Mouse (Mus musculus): ENCODE data around the gene Ltb.

Gene Ltb

GRCm38 (mm10) chr17:35165451-35166155, 28.6 kb upstream of the Ltb start:
- DNase-seq: peak; percentile 52

- peak; percentile 81 for DNase-seq
These were observed 27.7 kb upstream of the Ltb start for GRCm38 (mm10) chr17:35166352-35167035.

DNA sequence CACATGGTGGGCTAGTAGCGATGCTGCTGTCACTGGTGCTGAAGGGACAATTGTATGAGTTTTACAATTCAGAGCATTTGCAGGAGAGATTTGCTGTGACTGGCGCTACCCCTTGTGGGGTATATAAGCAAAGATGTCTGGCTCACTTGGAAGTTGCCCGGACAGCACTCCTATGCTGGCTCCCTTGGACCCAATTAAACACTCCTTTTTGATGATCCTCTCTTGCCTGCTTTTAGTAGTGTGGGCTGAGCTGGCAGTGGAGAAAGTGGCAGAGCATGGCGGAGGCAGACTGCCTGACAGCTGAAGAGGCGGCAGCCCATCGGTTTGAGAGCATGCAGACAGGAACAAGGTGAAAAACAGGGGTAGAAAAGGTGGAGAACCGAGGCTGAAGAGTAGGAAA, 26.4 kb upstream of the Ltb start:
- no peak for DNase-seq

DNA sequence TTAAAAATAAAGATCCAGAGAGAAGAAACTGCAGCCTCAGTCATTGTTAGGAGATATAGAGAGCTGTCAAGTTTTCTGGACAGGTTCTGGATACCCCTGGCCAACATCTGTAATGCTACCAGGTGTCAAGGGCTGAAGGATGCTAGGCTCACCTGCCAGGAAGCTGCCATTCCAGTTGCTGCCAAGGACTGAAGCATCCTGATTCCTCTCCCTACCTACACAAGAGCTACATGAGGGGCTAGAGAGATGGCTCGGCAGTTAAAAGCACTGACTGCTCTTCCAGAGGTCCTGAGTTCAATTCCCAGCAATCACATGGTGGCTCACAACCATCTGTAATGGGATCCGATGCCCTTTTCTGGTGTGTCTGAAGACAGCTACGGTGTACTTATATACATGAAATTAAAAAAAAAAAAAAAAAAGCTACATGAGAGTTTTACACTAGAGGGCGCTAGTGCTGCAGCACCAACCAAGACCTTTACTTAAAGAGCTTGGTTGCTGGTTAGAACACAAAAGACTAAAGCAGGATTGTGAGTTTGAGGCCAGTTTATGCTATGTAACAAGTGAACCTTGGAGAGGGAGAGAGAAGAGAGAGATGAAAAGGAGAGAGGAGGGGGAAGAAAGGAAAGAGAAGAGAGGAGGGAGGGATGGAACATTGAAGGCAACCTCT, 25.6 kb upstream of the Ltb start:
- no peak for DNase-seq

DNA sequence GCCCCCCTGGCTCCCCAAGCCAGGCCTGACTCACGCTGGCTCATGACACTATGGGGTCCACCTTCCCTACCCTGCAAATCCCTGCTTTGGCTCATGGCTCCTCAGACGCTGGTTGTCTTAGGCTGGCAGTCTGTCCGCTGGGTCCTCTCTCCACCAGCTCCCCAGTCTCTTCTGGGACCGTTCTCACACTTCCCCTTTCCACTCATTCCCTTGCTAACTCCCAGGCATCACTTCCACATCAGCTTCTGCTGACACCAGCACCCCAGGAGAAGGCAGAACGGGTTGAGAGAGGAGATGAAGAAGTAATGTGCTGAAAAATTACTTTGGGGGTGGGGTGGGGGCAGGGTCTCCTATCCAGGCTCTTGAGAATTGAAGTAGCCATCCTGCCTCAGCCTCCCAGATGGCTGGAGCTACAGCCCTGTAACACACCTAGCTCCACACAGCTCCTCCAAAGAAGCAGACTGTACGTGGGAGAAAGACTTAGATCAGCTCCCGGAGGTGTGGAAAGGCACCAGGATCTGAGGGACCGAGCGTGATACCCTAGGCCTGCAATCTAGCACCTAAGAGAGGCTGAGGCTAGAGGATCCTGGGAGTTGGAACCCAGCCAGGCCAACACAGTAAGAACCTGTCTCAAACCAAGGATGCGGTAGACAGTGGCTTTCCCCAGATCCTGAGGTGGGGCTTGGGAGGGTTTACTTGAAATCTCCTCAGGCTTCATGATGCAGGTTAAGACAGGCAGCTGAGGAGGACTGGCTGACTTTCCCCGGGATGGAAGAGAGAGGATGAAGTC, 21.6 kb upstream of the Ltb start:
- no peak for DNase-seq

DNA sequence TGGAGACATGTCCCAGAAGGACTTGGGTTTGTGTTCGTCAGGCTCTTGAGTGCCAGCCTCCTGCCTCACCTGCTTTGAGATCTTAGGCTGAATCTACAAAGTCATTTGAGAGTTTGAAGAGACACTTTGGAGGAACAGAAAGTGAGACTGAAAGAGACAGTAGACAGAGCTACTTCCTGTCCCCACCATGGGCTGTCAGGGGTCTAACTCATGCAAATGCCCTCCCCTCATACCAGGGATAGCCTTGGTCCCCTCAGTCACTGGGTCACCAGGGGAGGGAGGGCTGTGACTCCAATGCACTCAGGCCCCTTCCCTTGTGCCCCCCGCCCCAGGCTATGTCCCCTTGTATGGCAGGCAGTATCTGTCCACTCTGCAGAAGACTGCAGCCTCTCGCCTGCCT, 20.9 kb upstream of the Ltb start:
- no peak for DNase-seq

GRCm38 (mm10) chr17:35174201-35174977, 19.9 kb upstream of the Ltb start:
- no peak for DNase-seq

DNA sequence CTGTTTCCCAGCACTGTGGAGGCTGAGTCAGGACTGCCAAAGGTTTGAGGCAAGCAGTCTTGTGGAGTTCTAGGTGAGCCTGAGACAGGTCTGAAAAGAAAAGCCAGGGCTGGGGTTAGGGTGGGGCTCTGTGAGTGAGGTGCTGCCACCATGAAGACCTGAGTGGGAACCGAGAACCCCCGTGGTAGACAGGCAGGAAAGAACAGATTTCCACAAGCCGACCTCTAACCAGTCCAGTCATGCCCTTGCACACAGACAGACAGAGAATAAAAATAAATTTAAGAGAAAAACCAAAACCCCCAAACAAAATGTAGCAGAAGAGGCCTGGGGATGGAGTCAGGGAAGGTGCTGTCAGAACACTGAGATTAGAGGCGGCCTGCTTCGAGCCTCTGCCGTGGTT, 18.9 kb upstream of the Ltb start:
- DNase-seq: no peak

- DNase-seq: no peak
These were observed 18.3 kb upstream of the Ltb start, which contains the start of gene Aif1 for GRCm38 (mm10) chr17:35175968-35176367. Aif1 (minus strand) TSS chr17:35176068.

GRCm38 (mm10) chr17:35178528-35178927, 15.7 kb upstream of the Ltb start:
- no peak for DNase-seq

- DNase-seq: no peak
These were observed 14.1 kb upstream of the Ltb start for GRCm38 (mm10) chr17:35180093-35180492.

- DNase-seq: no peak
These were observed 8.3 kb upstream of the Ltb start for GRCm38 (mm10) chr17:35185639-35186611.

- no peak for DNase-seq
These were observed 7.6 kb upstream of the Ltb start for GRCm38 (mm10) chr17:35186681-35187080.

- DNase-seq: no peak
These were observed 6.9 kb upstream of the Ltb start for GRCm38 (mm10) chr17:35187345-35187744.

DNA sequence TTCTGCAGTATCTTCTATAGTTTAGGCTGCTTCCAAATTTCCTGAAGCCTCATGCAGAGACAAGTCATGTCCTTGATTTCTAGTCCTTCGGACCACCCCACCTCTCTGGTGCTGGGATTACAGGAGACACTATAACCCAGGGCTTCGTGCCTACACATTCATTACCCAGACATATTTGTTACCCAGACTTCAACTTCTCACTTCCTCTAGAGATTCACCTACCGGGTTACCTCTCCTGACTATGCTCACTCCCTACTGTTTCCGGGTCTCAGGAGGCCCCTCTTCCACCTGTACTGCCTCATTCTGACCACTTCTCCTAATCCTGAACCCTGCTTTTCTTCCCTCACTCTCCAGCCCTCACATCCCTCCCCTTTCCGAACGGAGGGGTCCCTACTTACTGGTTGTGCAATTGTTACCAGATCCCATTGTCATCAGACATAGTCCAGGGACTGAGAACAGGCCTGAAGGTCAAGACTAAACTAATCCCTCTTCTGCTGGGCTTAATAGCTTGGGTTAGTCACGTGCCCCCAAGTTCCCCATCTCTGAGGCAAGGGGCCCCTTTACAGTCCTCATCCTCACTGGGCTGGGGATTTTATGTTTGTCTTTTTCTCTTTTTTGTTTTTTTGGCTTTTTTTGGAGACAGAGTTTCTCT, 6.2 kb upstream of the Ltb start, which contains the start of gene Lst1:
Gene Lst1 (minus strand): TSS at position 481 of the 652 bp plus-strand sequence.
- DNase-seq: no peak

- DNase-seq: no peak
These were observed 5.1 kb upstream of the Ltb start for GRCm38 (mm10) chr17:35189186-35189585.

DNA sequence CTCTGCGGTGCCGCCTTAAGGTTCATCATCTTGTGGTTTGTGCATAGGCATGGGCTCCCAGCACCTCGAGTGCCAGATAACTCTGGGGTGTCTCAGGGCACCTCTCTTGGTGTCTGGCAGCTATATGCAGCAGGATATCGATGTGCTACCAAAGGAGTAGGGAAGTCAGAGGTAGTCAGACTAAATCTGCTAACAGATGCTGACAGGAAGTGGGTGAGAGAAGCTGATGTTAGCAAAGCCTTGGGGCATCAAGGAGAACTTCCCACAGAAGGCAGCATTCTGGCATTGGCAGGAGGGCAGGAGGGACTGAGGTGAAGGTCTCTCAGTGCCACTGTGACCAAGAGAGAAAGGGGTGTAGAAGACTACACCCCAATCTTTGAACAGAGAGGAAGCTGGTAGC, 4.1 kb upstream of the Ltb start:
- DNase-seq: no peak

DNA sequence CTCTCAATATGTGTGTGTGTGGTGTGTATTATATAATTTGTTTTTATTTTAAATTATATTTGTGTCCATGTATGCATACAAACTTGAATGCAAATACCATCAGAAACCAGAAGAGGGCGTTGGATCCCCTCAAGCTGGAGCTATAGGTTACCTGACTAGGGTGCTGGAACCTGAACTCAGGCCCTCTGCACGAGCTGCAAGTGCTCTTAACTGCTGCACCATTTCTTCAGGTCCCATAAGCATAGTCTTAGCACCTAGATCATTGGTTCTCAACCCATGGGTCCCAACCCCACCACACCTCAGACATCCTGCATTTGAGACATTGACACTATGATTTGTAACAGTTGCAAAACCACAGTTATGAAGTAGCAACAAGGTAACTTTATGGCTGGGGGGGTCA, 2.5 kb upstream of the Ltb start:
- DNase-seq: no peak

DNA sequence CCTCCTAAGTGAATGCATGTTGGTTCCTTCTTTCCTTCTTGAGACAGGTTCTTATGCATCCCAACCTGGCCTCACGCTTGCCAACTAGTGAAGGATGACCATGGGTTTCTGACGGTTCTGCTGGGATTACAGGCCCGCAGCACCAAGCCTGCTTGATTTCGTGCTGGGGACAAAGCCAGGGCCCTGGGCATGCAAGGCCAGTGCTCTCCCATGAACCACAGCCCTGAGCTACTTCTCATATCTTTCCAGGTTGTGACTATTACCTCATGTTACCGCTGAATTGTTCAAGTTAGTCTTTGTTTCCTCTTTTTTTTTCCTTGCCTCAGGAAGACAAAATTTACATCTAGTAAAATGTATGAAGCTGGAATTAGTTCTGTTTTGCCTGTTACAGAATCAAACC, 1.3 kb upstream of the Ltb start:
- no peak for DNase-seq

- no peak for DNase-seq
These were observed 798 bp downstream of the Ltb start for GRCm38 (mm10) chr17:35194844-35195630.

All from cerebellum, adult 9-11 months (tissue).